Mouse (Mus musculus) CH12.LX (cell line): ENCODE results near the gene Asic2.

ENCODE experiments used
- CTCF ChIP-seq, 2 experiments: IDR thresholded peaks in 1 of 2; conservative IDR thresholded peaks in 1 of 2; 2 replicates each; pipeline ENCODE4 v1.5.1; 2011 to 2012; ENCODE audit warnings: low read depth in 2 of 2, low read length in 2 of 2, improper control_type of control experiment in 1 of 2, inconsistent platforms in 1 of 2, mild to moderate bottlenecking in 1 of 2, moderate library complexity in 1 of 2
- KAT2A ChIP-seq: IDR thresholded peaks from 2 replicates; pipeline ENCODE4 v1.6.1; 2012; ENCODE audit warnings: low read length, improper control_type of control experiment, inconsistent platforms; ENCODE audit not compliant: insufficient replicate concordance
- SMC3 ChIP-seq: IDR thresholded peaks from 2 replicates; pipeline ENCODE4 v1.6.1; 2011; ENCODE audit warnings: low read depth, low read length, improper control_type of control experiment
- ZNF384 ChIP-seq: IDR thresholded peaks from 2 replicates; pipeline ENCODE4 v1.6.1; 2012; ENCODE audit warnings: low read depth, low read length, improper control_type of control experiment, inconsistent platforms

- no peak for TF ChIP-seq ZNF384
- TF ChIP-seq SMC3 = no peak
- TF ChIP-seq CTCF (conservative IDR thresholded peaks at IDR 0.05 in 1 of 2, IDR thresholded peaks at IDR 0.05 in 1 of 2; ENCODE audit: low read depth in 2 of 2, low read length in 2 of 2) = peak in 1 of 2 experiments; percentile 2; a peak in 1 of 4 replicates
- TF ChIP-seq KAT2A = no peak
Measured at GRCm38 (mm10) chr11:80954147-80954546, 1014.1 kb downstream of the Asic2 start.
